Mouse (Mus musculus): ENCODE data around the gene Tlr9. TPM values are rescaled to one million over a fixed set of nuclear protein-coding genes. Genes with fewer than 3 reads are reported as not detected.

The Tlr9 gene
- total and polyA plus RNA-seq, 3 experiments = not detected

GRCm38 (mm10) chr9:106258412-106258811 lies 36.0 kb downstream of the Tlr9 start:
- no peak overlapping the region for H3K9ac ChIP-seq (ENCODE audit: control insufficient read depth, low read depth, low read length, poor library complexity, severe bottlenecking)
- H3K36me3 ChIP-seq (ENCODE audit: control insufficient read depth in 1 of 2, insufficient read depth in 2 of 2, low read length in 2 of 2) = no peaks in the 10 kb centered on the region
- H3K4me3 ChIP-seq (ENCODE audit: control insufficient read depth in 1 of 2, insufficient read depth in 1 of 2, low read depth in 2 of 2, low read length in 2 of 2) = no peak overlapping the region
- no peaks in the 10 kb centered on the region for H3K79me2 ChIP-seq (ENCODE audit: control insufficient read depth, insufficient read depth, low read length, poor library complexity)
- no peak overlapping the region for H3K27ac ChIP-seq (ENCODE audit: control insufficient read depth, low read depth, low read length)
- H3K9me3 ChIP-seq (replicated peaks; ENCODE audit: insufficient read depth, low read length) = no peaks in the 10 kb centered on the region
- no peak for DNase-seq (ENCODE audit: low read depth, low spot score)
- peaks cover 0 to 10% of the 10 kb centered on the region in 2 experiments; a peak in 2 of 4 replicates for H3K27me3 ChIP-seq (ENCODE audit: control insufficient read depth in 1 of 2, insufficient read depth in 2 of 2, low read length in 2 of 2)
- H3K4me1 ChIP-seq (ENCODE audit: control insufficient read depth in 1 of 2, insufficient read depth in 2 of 2, low read length in 2 of 2) = peaks cover 0 to 11% of the 10 kb centered on the region in 2 experiments; a peak in 1 of 4 replicates
- no peak for TF ChIP-seq MYC (IDR thresholded peaks at IDR 0.05; ENCODE audit: low read depth, low read length)
- TF ChIP-seq EP300 (IDR thresholded peaks at IDR 0.05; ENCODE audit: low read depth in 1 of 2, low read length in 2 of 2) = no peak
- no peak for TF ChIP-seq GATA1 (IDR thresholded peaks at IDR 0.05; ENCODE audit: low read depth, low read length)
- TF ChIP-seq ZNF384 (IDR thresholded peaks at IDR 0.05; ENCODE audit: low read depth, low read length) = no peak
- no peak for TF ChIP-seq GABPA (IDR thresholded peaks at IDR 0.05; ENCODE audit: low read depth, low read length)
- no peak for TF ChIP-seq ETS1 (IDR thresholded peaks at IDR 0.05; ENCODE audit: low read depth, low read length)
- no peak for TF ChIP-seq MAZ (IDR thresholded peaks at IDR 0.05; ENCODE audit: low read depth, low read length)
- no peak for TF ChIP-seq RCOR1 (IDR thresholded peaks at IDR 0.05; ENCODE audit: low read depth, low read length)
- no peak for TF ChIP-seq MEF2A (IDR thresholded peaks at IDR 0.05; ENCODE audit: extremely low read depth, insufficient replicate concordance, low read depth, low read length, poor library complexity, severe bottlenecking)
- no peak for TF ChIP-seq E2F4 (IDR thresholded peaks at IDR 0.05; ENCODE audit: borderline replicate concordance, low read depth, low read length)
- TF ChIP-seq SMC3 (IDR thresholded peaks at IDR 0.05; ENCODE audit: low read depth, low read length) = no peak

GRCm38 (mm10) chr9:106258990-106259389 lies 36.6 kb downstream of the Tlr9 start:
- H3K27ac ChIP-seq (ENCODE audit: control insufficient read depth, low read depth, low read length) = no peak overlapping the region
- H3K36me3 ChIP-seq (ENCODE audit: control insufficient read depth in 1 of 2, insufficient read depth in 2 of 2, low read length in 2 of 2) = no peaks in the 10 kb centered on the region
- H3K9ac ChIP-seq (ENCODE audit: control insufficient read depth, low read depth, low read length, poor library complexity, severe bottlenecking) = no peak overlapping the region
- H3K27me3 ChIP-seq (ENCODE audit: control insufficient read depth in 1 of 2, insufficient read depth in 2 of 2, low read length in 2 of 2) = peaks cover 0 to 10% of the 10 kb centered on the region in 2 experiments; a peak in 2 of 4 replicates
- no peaks in the 10 kb centered on the region for H3K9me3 ChIP-seq (replicated peaks; ENCODE audit: insufficient read depth, low read length)
- H3K79me2 ChIP-seq (ENCODE audit: control insufficient read depth, insufficient read depth, low read length, poor library complexity) = no peaks in the 10 kb centered on the region
- H3K4me3 ChIP-seq (ENCODE audit: control insufficient read depth in 1 of 2, insufficient read depth in 1 of 2, low read depth in 2 of 2, low read length in 2 of 2) = no peak overlapping the region
- no peak for DNase-seq (ENCODE audit: low read depth, low spot score)
- TF ChIP-seq POLR2A (IDR thresholded peaks at IDR 0.05; ENCODE audit: control insufficient read depth in 1 of 2, insufficient read depth in 1 of 2, low read depth in 1 of 2, low read length in 2 of 2, poor library complexity in 1 of 2) (no peak), NELFE (IDR thresholded peaks at IDR 0.05; ENCODE audit: low read depth, low read length) (no peak), CTCF (IDR thresholded peaks at IDR 0.05 in 2 of 3, conservative IDR thresholded peaks at IDR 0.05 in 1 of 3; ENCODE audit: control insufficient read depth in 1 of 3, insufficient read depth in 1 of 3, low read depth in 2 of 3, low read length in 3 of 3, poor library complexity in 1 of 3, severe bottlenecking in 1 of 3) (no peak), TAL1 (IDR thresholded peaks at IDR 0.05; ENCODE audit: low read length) (no peak), HCFC1 (IDR thresholded peaks at IDR 0.05; ENCODE audit: low read depth, low read length) (no peak), SMC3 (IDR thresholded peaks at IDR 0.05; ENCODE audit: low read depth, low read length) (no peak), MYC (IDR thresholded peaks at IDR 0.05; ENCODE audit: low read depth, low read length) (no peak), RCOR1 (IDR thresholded peaks at IDR 0.05; ENCODE audit: low read depth, low read length) (no peak), ZC3H11A (IDR thresholded peaks at IDR 0.05; ENCODE audit: low read depth, low read length) (no peak), EP300 (IDR thresholded peaks at IDR 0.05; ENCODE audit: low read depth in 1 of 2, low read length in 2 of 2) (no peak)
- H3K4me1 ChIP-seq (ENCODE audit: control insufficient read depth in 1 of 2, insufficient read depth in 2 of 2, low read length in 2 of 2) = peaks cover 0 to 11% of the 10 kb centered on the region in 2 experiments; a peak in 1 of 4 replicates

Data from MEL (cell line).